Mouse (Mus musculus) thymus, adult 2 months (tissue): ENCODE measurements around the gene Pygo2.

ENCODE experiments used
- CTCF ChIP-seq: fragments of 200-500 bp; IDR thresholded peaks from 2 replicates; pipeline ENCODE4 v1.5.1; 2012; ENCODE audit warnings: mild to moderate bottlenecking, control low read depth, low read length, moderate library complexity, borderline replicate concordance; ENCODE audit not compliant: control insufficient read depth, poor library complexity, insufficient read depth; ENCODE audit errors: extremely low read depth
- POLR2A ChIP-seq: fragments of 200-500 bp; IDR thresholded peaks from 2 replicates; pipeline ENCODE4 v1.6.1; 2012; ENCODE audit warnings: mild to moderate bottlenecking, low read length, control low read depth, moderate library complexity; ENCODE audit not compliant: control insufficient read depth, poor library complexity, insufficient read depth; ENCODE audit errors: extremely low read depth

DNA sequence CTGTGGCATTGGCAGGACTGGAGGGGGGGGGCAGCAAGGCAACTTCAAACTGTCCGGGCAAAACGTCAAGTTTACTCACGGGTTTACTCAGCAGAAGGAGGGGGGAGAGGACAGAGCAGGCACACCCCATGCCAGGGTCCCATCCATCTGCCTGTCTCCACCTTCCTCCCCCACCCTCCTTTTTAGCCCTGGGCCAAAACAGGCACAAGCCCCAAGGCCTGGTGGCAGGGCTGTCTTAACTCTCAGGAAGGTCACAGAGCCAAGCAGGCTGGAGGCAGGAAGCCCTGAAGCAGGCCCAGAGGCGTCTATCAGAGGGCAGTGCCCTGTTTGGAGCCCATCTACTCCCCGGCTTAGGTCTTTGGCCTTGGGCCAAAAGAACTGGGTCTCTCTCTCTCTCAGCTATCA is 39.9 kb upstream of the Pygo2 start:
- TF ChIP-seq CTCF, result no peak
- TF ChIP-seq POLR2A, result no peak
